Mouse (Mus musculus) intestine, embryonic 14.5 days (tissue): ENCODE results near the gene Sp9. TPM values are rescaled to one million over a fixed set of nuclear protein-coding genes. Genes with fewer than 3 reads are reported as not detected.
A peak's percentile ranks its signal among the peaks of the same experiment; 100 is the strongest.

Experiments
- ATAC-seq: fragments of 200-750 bp; cut with Nextera tagmentation; replicated peaks from 2 replicates; pipeline ENCODE4 v1.8.0; 2017; ENCODE audit warnings: low read depth, moderate number of reproducible peaks, moderate TSS enrichment, moderate library complexity; ENCODE audit not compliant: low FRiP score, low TSS enrichment
- DNase-seq: peaks from one replicate; pipeline ENCODE4 v3.0.0-alpha.2; 2018; ENCODE audit warnings: low spot score
- H3K27ac ChIP-seq: fragments of 300-500 bp; sonication (generic); 2 replicates; pipeline ENCODE4 v1.5.1; 2014; ENCODE audit warnings: low read depth, mild to moderate bottlenecking, control low read depth
- H3K27me3 ChIP-seq: fragments of 300-500 bp; sonication (generic); replicated peaks from 2 replicates; pipeline ENCODE4 v1.6.1; 2014; ENCODE audit warnings: low read length, control low read depth; ENCODE audit not compliant: control insufficient read depth, insufficient read depth
- H3K36me3 ChIP-seq: fragments of 300-500 bp; sonication (generic); 2 replicates; pipeline ENCODE4 v1.6.1; 2014; ENCODE audit warnings: low read length, control low read depth; ENCODE audit not compliant: control insufficient read depth, insufficient read depth
- H3K4me1 ChIP-seq: fragments of 300-500 bp; sonication (generic); replicated peaks from 2 replicates; pipeline ENCODE4 v1.6.1; 2014; ENCODE audit warnings: low read length, control low read depth, mixed read lengths; ENCODE audit not compliant: control insufficient read depth, insufficient read depth
- H3K4me2 ChIP-seq: fragments of 300-500 bp; sonication (generic); 2 replicates; pipeline ENCODE4 v1.6.1; 2014; ENCODE audit warnings: low read length
- H3K4me3 ChIP-seq: fragments of 300-500 bp; sonication (generic); 2 replicates; pipeline ENCODE4 v1.5.1; 2014; ENCODE audit warnings: low read depth, low read length, control low read depth, mixed read lengths
- H3K9ac ChIP-seq: fragments of 300-500 bp; sonication (generic); 2 replicates; pipeline ENCODE4 v1.6.1; 2014; ENCODE audit warnings: mild to moderate bottlenecking, low read length
- H3K9me3 ChIP-seq: fragments of 300-500 bp; sonication (generic); 2 replicates; pipeline ENCODE4 v1.6.1; 2016; ENCODE audit warnings: low read length, control low read depth; ENCODE audit not compliant: control insufficient read depth
- WGBS: fragments of 180-500 bp; shearing (Covaris S2); extraction: QIAGEN DNeasy Blood & Tissue Kit; methylation state at CpG from one replicate; pipeline ENCODE4 v1.1.7; 2014; 5-methylcytosine and 5-hydroxymethylcytosine counted together
- polyA plus RNA-seq: library from polyadenylated mRNA; unstranded; fragments of >200 nt; fragmentation: Nextera tagmentation; extraction: Ambion mirVana; gene quantifications from 2 replicates; pipeline ENCODE4 v1.2.1, GENCODE M21; 2014

Sp9 gene
- polyA plus RNA-seq, 1 experiment from 2014 or later = not detected

GRCm38 (mm10) chr2:73266623-73267022, 5.1 kb upstream of the Sp9 start:
- Histone ChIP-seq H3K9ac (no peak overlapping the region), H3K9me3 (no peaks in the 10 kb centered on the region), H3K4me2 (no peak overlapping the region), H3K4me1 (peaks cover 24% of the 10 kb centered on the region), H3K36me3 (no peaks in the 10 kb centered on the region), H3K27ac (no peak overlapping the region), H3K4me3 (no peak overlapping the region), H3K27me3 (peaks cover 97% of the 10 kb centered on the region)
- DNase-seq = no peak
- no peak for ATAC-seq
- 44% methylated on average over 1 of the region's 1 CpGs for WGBS

- Histone ChIP-seq H3K36me3 (no peaks in the 10 kb centered on the region), H3K4me1 (peaks cover 26% of the 10 kb centered on the region), H3K27ac (no peak overlapping the region), H3K4me2 (no peak overlapping the region), H3K9me3 (no peaks in the 10 kb centered on the region), H3K9ac (no peak overlapping the region), H3K4me3 (no peak overlapping the region), H3K27me3 (peaks cover 97% of the 10 kb centered on the region)
- WGBS = 18% methylated on average over 3 of the region's 3 CpGs
- DNase-seq (no peak), ATAC-seq (no peak)
Observed at GRCm38 (mm10) chr2:73267231-73267630, 4.5 kb upstream of the Sp9 start.

GRCm38 (mm10) chr2:73267818-73268217, 3.9 kb upstream of the Sp9 start:
- Histone ChIP-seq H3K27ac (no peak overlapping the region), H3K9ac (no peak overlapping the region), H3K36me3 (no peaks in the 10 kb centered on the region), H3K4me3 (no peak overlapping the region), H3K9me3 (no peaks in the 10 kb centered on the region), H3K27me3 (peaks cover 97% of the 10 kb centered on the region), H3K4me1 (peaks cover 26% of the 10 kb centered on the region), H3K4me2 (no peak overlapping the region)
- DNase-seq = peak; percentile 56
- ATAC-seq = no peak
- WGBS = 4% methylated on average over 4 of the region's 4 CpGs

GRCm38 (mm10) chr2:73268281-73268680, 3.4 kb upstream of the Sp9 start:
- 3% methylated on average over 12 of the region's 12 CpGs for WGBS

GRCm38 (mm10) chr2:73268836-73269395, 2.8 kb upstream of the Sp9 start:
- no peak for ATAC-seq
- Histone ChIP-seq H3K4me3 (no peak overlapping the region), H3K4me2 (no peak overlapping the region), H3K4me1 (peaks cover 28% of the 10 kb centered on the region), H3K27me3 (peaks cover 97% of the 10 kb centered on the region), H3K27ac (no peak overlapping the region), H3K9ac (no peak overlapping the region), H3K36me3 (no peaks in the 10 kb centered on the region), H3K9me3 (no peaks in the 10 kb centered on the region)
- WGBS = 7% methylated on average over 8 of the region's 8 CpGs
- DNase-seq = no peak

More at GRCm38 (mm10) chr2:73268281-73268680, 3.4 kb upstream of the Sp9 start:
- H3K27me3 ChIP-seq = peaks cover 97% of the 10 kb centered on the region
- H3K4me2 ChIP-seq = no peak overlapping the region
- DNase-seq (peak; percentile 65), ATAC-seq (no peak)
- H3K27ac ChIP-seq = no peak overlapping the region
- H3K9ac ChIP-seq = no peak overlapping the region
- H3K36me3 ChIP-seq = no peaks in the 10 kb centered on the region
- H3K4me1 ChIP-seq = peaks cover 27% of the 10 kb centered on the region
- no peaks in the 10 kb centered on the region for H3K9me3 ChIP-seq
- H3K4me3 ChIP-seq = no peak overlapping the region

- Histone ChIP-seq H3K27me3 (peaks cover 97% of the 10 kb centered on the region), H3K36me3 (no peaks in the 10 kb centered on the region), H3K4me1 (peaks cover 28% of the 10 kb centered on the region), H3K9ac (no peak overlapping the region), H3K4me2 (no peak overlapping the region), H3K9me3 (no peaks in the 10 kb centered on the region), H3K4me3 (no peak overlapping the region), H3K27ac (no peak overlapping the region)
- peak; percentile 61 for DNase-seq
- no peak for ATAC-seq
- 0% methylated on average over 17 of the region's 17 CpGs for WGBS
Observed at GRCm38 (mm10) chr2:73269666-73270065, 2.1 kb upstream of the Sp9 start.

- no peak overlapping the region for H3K9ac ChIP-seq
- peaks cover 28% of the 10 kb centered on the region for H3K4me1 ChIP-seq
- peaks cover 98% of the 10 kb centered on the region for H3K27me3 ChIP-seq
- ATAC-seq (no peak), DNase-seq (no peak)
- H3K4me2 ChIP-seq = no peak overlapping the region
- no peak overlapping the region for H3K27ac ChIP-seq
- no peak overlapping the region for H3K4me3 ChIP-seq
- no peaks in the 10 kb centered on the region for H3K36me3 ChIP-seq
- no peaks in the 10 kb centered on the region for H3K9me3 ChIP-seq
- WGBS = 3% methylated on average over 14 of the region's 14 CpGs
Observed at GRCm38 (mm10) chr2:73270071-73270592, 1.6 kb upstream of the Sp9 start.

GRCm38 (mm10) chr2:73270593-73271458, 899 bp upstream of the Sp9 start:
- Histone ChIP-seq H3K4me3 (no peak overlapping the region), H3K27me3 (peaks cover 96% of the 10 kb centered on the region), H3K4me1 (peaks cover 28% of the 10 kb centered on the region), H3K9me3 (no peaks in the 10 kb centered on the region), H3K36me3 (no peaks in the 10 kb centered on the region), H3K9ac (no peak overlapping the region), H3K4me2 (no peak overlapping the region), H3K27ac (no peak overlapping the region)
- 1% methylated on average over 38 of the region's 38 CpGs for WGBS
- no peak for ATAC-seq
- peak; percentile 83 for DNase-seq
